Mouse (Mus musculus) lung, postnatal 0 days (tissue): Measurements from ENCODE around the gene Ipp. TPM values are rescaled to one million over a fixed set of nuclear protein-coding genes. Genes with fewer than 3 reads are reported as not detected.

Experiments used
- ATAC-seq: fragments of 200-750 bp; cut with Nextera tagmentation; 2 replicates; pipeline ENCODE4 v1.8.0; 2017; ENCODE audit warnings: moderate library complexity
- DNase-seq: peaks from one replicate; pipeline ENCODE4 v3.0.0-alpha.2; 2016; ENCODE audit warnings: low spot score
- H3K27ac ChIP-seq: fragments of 300-500 bp; sonication (generic); 2 replicates; pipeline ENCODE4 v1.5.1; 2014; ENCODE audit warnings: antibody characterized with exemption, mild to moderate bottlenecking, low read length, mixed read lengths
- H3K27me3 ChIP-seq: fragments of 300-500 bp; sonication (generic); replicated peaks from 2 replicates; pipeline ENCODE4 v1.6.1; 2014; ENCODE audit warnings: low read length, mixed read lengths; ENCODE audit not compliant: insufficient read depth
- H3K36me3 ChIP-seq: fragments of 300-500 bp; sonication (generic); 2 replicates; pipeline ENCODE4 v1.6.1; 2014; ENCODE audit warnings: low read length, mixed read lengths; ENCODE audit not compliant: insufficient read depth
- H3K4me1 ChIP-seq: fragments of 300-500 bp; sonication (generic); 2 replicates; pipeline ENCODE4 v1.6.1; 2014; ENCODE audit warnings: antibody characterized with exemption, low read depth, low read length, mixed read lengths; ENCODE audit not compliant: insufficient read depth
- H3K4me2 ChIP-seq: fragments of 300-500 bp; sonication (generic); replicated peaks from 2 replicates; pipeline ENCODE4 v1.6.1; 2014; ENCODE audit warnings: low read depth, mild to moderate bottlenecking, low read length, moderate library complexity, mixed read lengths
- H3K4me3 ChIP-seq: fragments of 300-500 bp; sonication (generic); 2 replicates; pipeline ENCODE4 v1.5.1; 2014; ENCODE audit warnings: low read depth, low read length
- H3K9ac ChIP-seq: fragments of 300-500 bp; sonication (generic); replicated peaks from 2 replicates; pipeline ENCODE4 v1.6.1; 2014; ENCODE audit warnings: low read depth, mild to moderate bottlenecking
- H3K9me3 ChIP-seq: fragments of 300-500 bp; sonication (generic); 2 replicates; pipeline ENCODE4 v1.6.1; 2016; ENCODE audit warnings: low read length, mixed read lengths
- CTCF ChIP-seq: IDR thresholded peaks from 2 replicates; pipeline ENCODE4 v1.5.1; 2016; ENCODE audit warnings: antibody characterized with exemption, mild to moderate bottlenecking
- EP300 ChIP-seq: IDR thresholded peaks from 2 replicates; pipeline ENCODE4 v1.6.1; 2016; ENCODE audit warnings: antibody characterized with exemption, mild to moderate bottlenecking, control low read depth
- WGBS: fragments of 180-500 bp; shearing (Covaris S2); extraction: QIAGEN DNeasy Blood & Tissue Kit; methylation state at CpG from one replicate; pipeline ENCODE4 v1.1.7; 2014; 5-methylcytosine and 5-hydroxymethylcytosine counted together
- polyA plus RNA-seq: library from polyadenylated mRNA; unstranded; fragments of >200 nt; fragmentation: Nextera tagmentation; extraction: Ambion mirVana; gene quantifications from 2 replicates; pipeline ENCODE4 v1.2.1, GENCODE M21; 2015

The Ipp gene
- polyA plus RNA-seq, 1 experiment from 2014 or later, result 6.7 TPM

- ATAC-seq (no peak), DNase-seq (no peak)
- peak overlapping the region; percentile 88 for H3K27ac ChIP-seq
- no peaks in the 10 kb centered on the region for H3K27me3 ChIP-seq
- peak overlapping the region; percentile 57 for H3K4me3 ChIP-seq
- no peaks in the 10 kb centered on the region for H3K36me3 ChIP-seq
- no peaks in the 10 kb centered on the region for H3K4me1 ChIP-seq
- no peak for TF ChIP-seq EP300
- TF ChIP-seq CTCF, result no peak
- 0 out of 2 replicates have a peak overlapping the region, but pooled peaks have one; percentile 64 for H3K9ac ChIP-seq
- WGBS, result 25% methylated on average over 11 of the region's 11 CpGs
- H3K9me3 ChIP-seq, result no peaks in the 10 kb centered on the region
- peak overlapping the region; percentile 67 for H3K4me2 ChIP-seq
Observed at GRCm38 (mm10) chr4:116506886-116507424, 394 bp upstream of the Ipp start.

GRCm38 (mm10) chr4:116531109-116531508 lies 23.8 kb downstream of the Ipp start:
- no peak overlapping the region for H3K27ac ChIP-seq
- H3K4me3 ChIP-seq, result no peak overlapping the region
- H3K4me1 ChIP-seq, result no peaks in the 10 kb centered on the region
- no peak for DNase-seq
- H3K36me3 ChIP-seq, result no peaks in the 10 kb centered on the region
- ATAC-seq, result no peak
- WGBS, result 60% methylated on average over 2 of the region's 2 CpGs
- no peaks in the 10 kb centered on the region for H3K27me3 ChIP-seq
- TF ChIP-seq EP300 (no peak), CTCF (0 out of 2 replicates have a peak, but pooled peaks have one; percentile 13)
- no peak overlapping the region for H3K9ac ChIP-seq
- no peak overlapping the region for H3K4me2 ChIP-seq
- H3K9me3 ChIP-seq, result no peaks in the 10 kb centered on the region

DNA sequence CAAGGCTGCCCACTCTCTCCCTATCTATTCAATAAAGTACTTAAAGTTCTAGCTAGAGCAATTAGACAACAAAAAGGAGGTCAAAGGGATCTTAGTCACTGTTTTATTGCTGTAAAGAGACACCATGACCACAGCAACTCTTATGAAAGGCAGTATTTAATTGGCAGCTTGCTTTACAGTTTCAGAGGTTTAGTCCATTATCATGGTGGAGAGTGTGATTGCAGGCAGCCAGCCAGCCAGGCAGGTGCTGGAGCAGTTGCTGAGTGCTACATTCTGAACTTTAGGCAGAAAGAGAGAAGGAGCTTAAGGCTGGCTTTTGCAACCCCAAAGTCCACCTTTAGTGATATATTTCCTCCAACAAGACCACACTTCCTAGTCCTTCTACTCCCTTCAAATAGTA lies 29.0 kb downstream of the Ipp start:
- no peak overlapping the region for H3K4me3 ChIP-seq
- no peaks in the 10 kb centered on the region for H3K9me3 ChIP-seq
- DNase-seq (no peak), ATAC-seq (no peak)
- no peak overlapping the region for H3K9ac ChIP-seq
- H3K27me3 ChIP-seq, result no peaks in the 10 kb centered on the region
- H3K27ac ChIP-seq, result no peak overlapping the region
- no peaks in the 10 kb centered on the region for H3K36me3 ChIP-seq
- no peaks in the 10 kb centered on the region for H3K4me1 ChIP-seq
- no peak overlapping the region for H3K4me2 ChIP-seq
- no peak for TF ChIP-seq EP300
- TF ChIP-seq CTCF, result no peak

- no peak for TF ChIP-seq CTCF
- TF ChIP-seq EP300, result no peak
- WGBS, result 86% methylated on average over 3 of the region's 3 CpGs
Observed at GRCm38 (mm10) chr4:116537737-116538136, 30.4 kb downstream of the Ipp start.

GRCm38 (mm10) chr4:116550432-116550831 lies 43.1 kb downstream of the Ipp start:
- Histone ChIP-seq H3K4me1 (no peaks in the 10 kb centered on the region), H3K36me3 (no peaks in the 10 kb centered on the region), H3K9ac (no peak overlapping the region), H3K27ac (no peak overlapping the region), H3K27me3 (no peaks in the 10 kb centered on the region), H3K9me3 (no peaks in the 10 kb centered on the region), H3K4me3 (no peak overlapping the region), H3K4me2 (no peak overlapping the region)
- no peak for TF ChIP-seq EP300
- no peak for TF ChIP-seq CTCF
- DNase-seq (no peak), ATAC-seq (no peak)
- 79% methylated on average over 1 of the region's 1 CpGs for WGBS

More at GRCm38 (mm10) chr4:116537737-116538136, 30.4 kb downstream of the Ipp start:
- Histone ChIP-seq H3K36me3 (no peaks in the 10 kb centered on the region), H3K27ac (no peak overlapping the region), H3K9me3 (no peaks in the 10 kb centered on the region), H3K4me3 (no peak overlapping the region), H3K9ac (no peak overlapping the region), H3K27me3 (no peaks in the 10 kb centered on the region), H3K4me2 (no peak overlapping the region), H3K4me1 (no peaks in the 10 kb centered on the region)
- no peak for ATAC-seq
- DNase-seq, result no peak

DNA sequence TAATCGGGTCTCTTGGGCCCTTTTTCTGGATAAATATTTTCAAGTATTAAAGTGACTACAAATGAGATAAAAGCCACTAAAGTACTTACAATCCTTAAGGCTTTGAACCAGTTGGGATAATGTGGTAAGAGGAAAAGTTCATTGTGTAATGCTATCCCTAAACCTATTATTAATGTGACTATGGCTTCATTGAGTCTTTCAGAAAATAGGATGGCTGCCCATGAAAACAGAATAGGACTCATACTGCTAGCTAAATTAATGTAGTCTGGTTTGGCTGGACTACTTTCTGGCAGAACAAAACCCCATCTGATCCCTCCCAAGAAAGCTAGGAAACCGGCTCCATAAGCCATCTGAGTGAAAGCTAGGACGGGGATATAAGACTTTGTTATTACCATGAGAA lies 45.7 kb downstream of the Ipp start:
- H3K4me2 ChIP-seq, result no peak overlapping the region
- TF ChIP-seq EP300 (no peak), CTCF (no peak)
- no peak for DNase-seq
- no peak overlapping the region for H3K27ac ChIP-seq
- ATAC-seq, result no peak
- no peaks in the 10 kb centered on the region for H3K9me3 ChIP-seq
- no peaks in the 10 kb centered on the region for H3K36me3 ChIP-seq
- no peaks in the 10 kb centered on the region for H3K4me1 ChIP-seq
- WGBS, result 85% methylated on average over 3 of the region's 3 CpGs
- H3K4me3 ChIP-seq, result no peak overlapping the region
- no peak overlapping the region for H3K9ac ChIP-seq
- no peaks in the 10 kb centered on the region for H3K27me3 ChIP-seq
